24 mouse cellular contexts compared by ENCODE assay signal in the genomic region with DNA sequence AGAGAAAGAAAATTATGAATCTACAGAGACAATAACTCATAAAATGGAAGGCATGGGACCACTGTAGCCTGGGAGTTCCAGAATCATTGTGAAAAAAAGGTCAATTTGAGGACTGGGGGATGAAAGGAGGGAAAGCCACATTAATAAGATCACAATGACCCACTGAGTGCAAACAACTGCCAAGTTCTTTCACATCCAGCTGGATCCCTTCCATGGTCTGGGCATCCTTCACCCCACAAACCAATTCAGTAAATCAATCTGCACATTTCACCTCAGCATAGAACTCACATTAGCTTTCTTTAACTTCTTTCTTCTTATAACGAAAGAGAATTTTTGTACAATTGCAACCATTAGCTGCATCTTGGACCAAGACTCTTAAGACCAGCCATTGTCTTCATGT.
A peak's percentile ranks its signal among the peaks of the same experiment; 100 is the strongest.
DNase-seq lines count a peak whose midpoint lies in the region; ATAC-seq and TF ChIP-seq lines count a peak whose summit lies in the region.
"Had no signal": no experiment of that assay in that cellular context is flagged by ENCODE, and none has a peak within 500 bp of the region (broad histone marks: within the 10 kb centered on the region; RNA-seq: fewer than 3 reads in every experiment).

No protein-coding gene starts in this region.

- H3K4me1 ChIP-seq in forebrain, embryonic 15.5 days, result peaks cover 23% of the 10 kb centered on the region
- no peaks in the 10 kb centered on the region for H3K4me1 ChIP-seq in forebrain, postnatal 0 days (ENCODE audit: insufficient read depth)
- H3K4me1 ChIP-seq in neural tube, embryonic 13.5 days (replicated peaks), result peaks cover 12% of the 10 kb centered on the region
- H3K4me1 ChIP-seq: embryonic facial prominence, embryonic 13.5 days; intestine, embryonic 15.5 days; liver, embryonic 13.5 days; megakaryocyte, embryonic 14.5 days had no signal

- 49% methylated on average over 1 of the region's 1 CpGs for WGBS in forebrain, embryonic 15.5 days
- WGBS in forebrain, postnatal 0 days, result 56% methylated on average over 1 of the region's 1 CpGs
- 84% methylated on average over 1 of the region's 1 CpGs for WGBS in neural tube, embryonic 13.5 days

- peak overlapping the region; percentile 93 for H3K27ac ChIP-seq in forebrain, embryonic 15.5 days (replicated peaks)
- H3K27ac ChIP-seq in forebrain, postnatal 0 days (ENCODE audit: low read depth, low read length), result no peak overlapping the region
- peak overlapping the region; percentile 89 for H3K27ac ChIP-seq in neural tube, embryonic 13.5 days (replicated peaks)
- H3K27ac ChIP-seq: embryonic facial prominence, embryonic 13.5 days; heart, embryonic 15.5 days; intestine, embryonic 15.5 days; liver, embryonic 13.5 days; lung, embryonic 15.5 days had no signal

- DNase-seq in forebrain, postnatal 0 days, result no peak
- DNase-seq in neural tube, embryonic 10.5 days (ENCODE audit: extremely low spot score, low spot score), result no peak
- DNase-seq in cerebellum, adult 8-10 months, result peak; percentile 63
- DNase-seq in cerebellum, postnatal 36 days, result peak; percentile 40 to 46
- DNase-seq in T-cell, adult 2 months (ENCODE audit: low spot score), result no peak
- no peak for DNase-seq in layer of hippocampus, postnatal 25 days (ENCODE audit: extremely low spot score in 1 of 2, low spot score in 1 of 2)
- DNase-seq: adrenal gland, adult 8-10 months; gastrocnemius, postnatal 36 days; heart, postnatal 4 days; kidney, postnatal 36 days; liver, embryonic 13.5 days; lung, postnatal 36 days; thymus, adult 2 months had no signal

- no peak overlapping the region for H3K4me2 ChIP-seq in forebrain, embryonic 15.5 days (replicated peaks)
- H3K4me2 ChIP-seq in forebrain, postnatal 0 days (ENCODE audit: low read depth), result no peak overlapping the region
- H3K4me2 ChIP-seq in neural tube, embryonic 13.5 days, result no peak overlapping the region
- H3K4me2 ChIP-seq: embryonic facial prominence, embryonic 13.5 days; heart, embryonic 15.5 days; hindbrain, embryonic 15.5 days; intestine, embryonic 15.5 days; liver, embryonic 13.5 days; lung, embryonic 15.5 days; midbrain, embryonic 15.5 days had no signal

- no peaks in the 10 kb centered on the region for H3K9me3 ChIP-seq in forebrain, embryonic 15.5 days
- no peaks in the 10 kb centered on the region for H3K9me3 ChIP-seq in forebrain, postnatal 0 days (ENCODE audit: low read length)
- no peaks in the 10 kb centered on the region for H3K9me3 ChIP-seq in neural tube, embryonic 13.5 days
- H3K9me3 ChIP-seq: embryonic facial prominence, embryonic 13.5 days; heart, embryonic 15.5 days; hindbrain, embryonic 15.5 days; intestine, embryonic 15.5 days; liver, embryonic 13.5 days; lung, embryonic 15.5 days; megakaryocyte, embryonic 14.5 days; midbrain, embryonic 15.5 days had no signal

- no peak overlapping the region for H3K9ac ChIP-seq in forebrain, embryonic 15.5 days (replicated peaks)
- H3K9ac ChIP-seq in forebrain, postnatal 0 days, result no peak overlapping the region
- no peak overlapping the region for H3K9ac ChIP-seq in neural tube, embryonic 13.5 days
- H3K9ac ChIP-seq: embryonic facial prominence, embryonic 13.5 days; heart, embryonic 15.5 days; hindbrain, embryonic 15.5 days; intestine, embryonic 15.5 days; liver, embryonic 13.5 days; lung, embryonic 15.5 days; midbrain, embryonic 15.5 days had no signal

- no peak for TF ChIP-seq CTCF in forebrain, postnatal 0 days (IDR thresholded peaks at IDR 0.05; ENCODE audit: low read depth)

- H3K4me3 ChIP-seq in forebrain, embryonic 15.5 days, result no peak overlapping the region
- no peak overlapping the region for H3K4me3 ChIP-seq in forebrain, postnatal 0 days (ENCODE audit: low read depth, low read length)
- H3K4me3 ChIP-seq in neural tube, embryonic 13.5 days, result no peak overlapping the region
- H3K4me3 ChIP-seq: embryonic facial prominence, embryonic 13.5 days; erythroblast, embryonic 14.5 days; heart, embryonic 15.5 days; hindbrain, embryonic 15.5 days; intestine, embryonic 15.5 days; liver, embryonic 13.5 days; lung, embryonic 15.5 days; megakaryocyte, embryonic 14.5 days; midbrain, embryonic 15.5 days had no signal

- no peaks in the 10 kb centered on the region for H3K36me3 ChIP-seq in forebrain, embryonic 15.5 days
- no peaks in the 10 kb centered on the region for H3K36me3 ChIP-seq in forebrain, postnatal 0 days (ENCODE audit: insufficient read depth)
- no peaks in the 10 kb centered on the region for H3K36me3 ChIP-seq in neural tube, embryonic 13.5 days
- H3K36me3 ChIP-seq: embryonic facial prominence, embryonic 13.5 days; heart, embryonic 15.5 days; hindbrain, embryonic 15.5 days; intestine, embryonic 15.5 days; liver, embryonic 13.5 days; lung, embryonic 15.5 days; midbrain, embryonic 15.5 days had no signal

- no peaks in the 10 kb centered on the region for H3K27me3 ChIP-seq in forebrain, embryonic 15.5 days
- H3K27me3 ChIP-seq in forebrain, postnatal 0 days (ENCODE audit: insufficient read depth, low read length), result no peaks in the 10 kb centered on the region
- no peaks in the 10 kb centered on the region for H3K27me3 ChIP-seq in neural tube, embryonic 13.5 days
- H3K27me3 ChIP-seq: embryonic facial prominence, embryonic 13.5 days; heart, embryonic 15.5 days; hindbrain, embryonic 15.5 days; intestine, embryonic 15.5 days; liver, embryonic 13.5 days; lung, embryonic 15.5 days; midbrain, embryonic 15.5 days; Patski had no signal

- no peak for ATAC-seq in forebrain, embryonic 15.5 days (replicated peaks)
- no peak for ATAC-seq in forebrain, postnatal 0 days
- ATAC-seq in neural tube, embryonic 13.5 days (ENCODE audit: low read depth), result no peak
- ATAC-seq: intestine, embryonic 15.5 days; midbrain, embryonic 15.5 days; Patski had no signal

Comparison
In these comparisons a context has a peak if more than half of its experiments do, and no peak if none do; other contexts are left out.
1. DNase-seq: peak in cerebellum, adult 8-10 months (single experiment) and cerebellum, postnatal 36 days (2 of 2); none in forebrain, postnatal 0 days (single experiment), neural tube, embryonic 10.5 days (single experiment), T-cell, adult 2 months (single experiment) and layer of hippocampus, postnatal 25 days (0 of 2).